Comparison of ENCODE assay signal across 12 mouse cellular contexts in genomic region chr3:104667451-104667850, GRCm38 (mm10). TPM values are rescaled to one million over a fixed set of nuclear protein-coding genes. Genes with fewer than 3 reads are reported as not detected.
A peak's percentile ranks its signal among the peaks of the same experiment; 100 is the strongest.
DNase-seq lines count a peak whose midpoint lies in the region; ATAC-seq lines count a peak whose summit lies in the region.
"Had no signal": no experiment of that assay in that cellular context is flagged by ENCODE, and none has a peak within 500 bp of the region (broad histone marks: within the 10 kb centered on the region; RNA-seq: fewer than 3 reads in every experiment).

No protein-coding gene starts in this region.

- no peak overlapping the region for H3K4me2 ChIP-seq in forebrain, embryonic 16.5 days (ENCODE audit: low read length)
- H3K4me2 ChIP-seq in heart, embryonic 16.5 days (ENCODE audit: low read depth, low read length), result no peak overlapping the region
- H3K4me2 ChIP-seq in hindbrain, embryonic 14.5 days (replicated peaks), result no peak overlapping the region
- H3K4me2 ChIP-seq: limb, embryonic 13.5 days had no signal

- no peak overlapping the region for H3K9ac ChIP-seq in forebrain, embryonic 16.5 days (replicated peaks; ENCODE audit: low read depth, low read length)
- H3K9ac ChIP-seq in heart, embryonic 16.5 days (ENCODE audit: low read length), result no peak overlapping the region
- H3K9ac ChIP-seq in hindbrain, embryonic 14.5 days, result no peak overlapping the region
- H3K9ac ChIP-seq: limb, embryonic 13.5 days had no signal

- H3K27me3 ChIP-seq in forebrain, embryonic 16.5 days (replicated peaks; ENCODE audit: control insufficient read depth, insufficient read depth, low read length), result no peaks in the 10 kb centered on the region
- no peaks in the 10 kb centered on the region for H3K27me3 ChIP-seq in heart, embryonic 16.5 days (ENCODE audit: control insufficient read depth, insufficient read depth, low read length)
- no peaks in the 10 kb centered on the region for H3K27me3 ChIP-seq in hindbrain, embryonic 14.5 days (ENCODE audit: control insufficient read depth, insufficient read depth, low read length)
- H3K27me3 ChIP-seq: limb, embryonic 13.5 days had no signal

- DNase-seq in layer of hippocampus, adult 11-12 months (ENCODE audit: low spot score), result peak; percentile 31
- no peak for DNase-seq in layer of hippocampus, adult 8-10 months (ENCODE audit: low spot score in 2 of 2)
- DNase-seq in MN1 (ENCODE audit: low spot score), result peak; percentile 60
- no peak for DNase-seq in hindbrain, embryonic 14.5 days (ENCODE audit: low spot score)
- DNase-seq in testis, postnatal 10 days (ENCODE audit: low spot score), result no peak
- DNase-seq in embryo, embryonic 10.5 days (ENCODE audit: low spot score), result no peak
- DNase-seq: cerebellum, adult 2 months; kidney, postnatal 36 days; thymus, postnatal 4 days had no signal

- no peak overlapping the region for H3K4me3 ChIP-seq in forebrain, embryonic 16.5 days (replicated peaks; ENCODE audit: low read length)
- no peak overlapping the region for H3K4me3 ChIP-seq in heart, embryonic 16.5 days (ENCODE audit: low read length)
- H3K4me3 ChIP-seq in hindbrain, embryonic 14.5 days (replicated peaks; ENCODE audit: low read length), result no peak overlapping the region
- H3K4me3 ChIP-seq: limb, embryonic 13.5 days had no signal

- peaks cover 19% of the 10 kb centered on the region for H3K4me1 ChIP-seq in forebrain, embryonic 16.5 days (replicated peaks; ENCODE audit: control insufficient read depth, insufficient read depth, low read length)
- H3K4me1 ChIP-seq in heart, embryonic 16.5 days (ENCODE audit: control insufficient read depth, insufficient read depth, low read length), result peaks cover 31% of the 10 kb centered on the region
- H3K4me1 ChIP-seq in hindbrain, embryonic 14.5 days (replicated peaks; ENCODE audit: control insufficient read depth, insufficient read depth, low read length), result peaks cover 7% of the 10 kb centered on the region; the same call in 1 of the 2 replicates

- 70% methylated on average over 10 of the region's 10 CpGs for WGBS in forebrain, embryonic 16.5 days
- 32% methylated on average over 10 of the region's 10 CpGs for WGBS in heart, embryonic 16.5 days
- 73% methylated on average over 10 of the region's 10 CpGs for WGBS in hindbrain, embryonic 14.5 days

- H3K9me3 ChIP-seq in forebrain, embryonic 16.5 days (ENCODE audit: control insufficient read depth, low read length), result no peaks in the 10 kb centered on the region
- no peaks in the 10 kb centered on the region for H3K9me3 ChIP-seq in heart, embryonic 16.5 days (replicated peaks; ENCODE audit: control insufficient read depth, low read length)
- no peaks in the 10 kb centered on the region for H3K9me3 ChIP-seq in hindbrain, embryonic 14.5 days (ENCODE audit: control insufficient read depth, low read length)
- H3K9me3 ChIP-seq: limb, embryonic 13.5 days had no signal

- no peaks in the 10 kb centered on the region for H3K36me3 ChIP-seq in forebrain, embryonic 16.5 days (ENCODE audit: control insufficient read depth, insufficient read depth)
- no peaks in the 10 kb centered on the region for H3K36me3 ChIP-seq in heart, embryonic 16.5 days (ENCODE audit: control insufficient read depth, insufficient read depth)
- H3K36me3 ChIP-seq in hindbrain, embryonic 14.5 days (replicated peaks; ENCODE audit: control insufficient read depth, insufficient read depth), result no peaks in the 10 kb centered on the region
- H3K36me3 ChIP-seq: limb, embryonic 13.5 days had no signal

- peak; percentile 26; the same call in 1 of the 2 replicates for ATAC-seq in forebrain, embryonic 16.5 days
- ATAC-seq in heart, embryonic 16.5 days (replicated peaks; ENCODE audit: extremely low read depth, insufficient read depth, low FRiP score), result 0 out of 2 replicates have a peak, but pooled peaks have one; percentile 24
- ATAC-seq in hindbrain, embryonic 14.5 days (ENCODE audit: low FRiP score), result no peak

- peak overlapping the region; percentile 77 for H3K27ac ChIP-seq in forebrain, embryonic 16.5 days (ENCODE audit: low read length)
- no peak overlapping the region for H3K27ac ChIP-seq in heart, embryonic 16.5 days (ENCODE audit: low read length)
- H3K27ac ChIP-seq in hindbrain, embryonic 14.5 days, result no peak overlapping the region
- H3K27ac ChIP-seq: limb, embryonic 13.5 days had no signal

RNA-seq across cellular contexts. Expression of gene Slc16a1, which starts 29.0 kb away (rescaled TPM):
- total RNA-seq in layer of hippocampus, adult 8-10 months (2022), result 10 to 100 TPM; 26.6 to 32.9 (median 29.3) TPM
- 17.8 and 22.6 TPM in 2 replicates for polyA plus RNA-seq in forebrain, embryonic 16.5 days (2015; fragmentation: Nextera tagmentation; extraction: Ambion mirVana)
- 79.9 and 84.1 TPM in 2 replicates for polyA plus RNA-seq in heart, embryonic 16.5 days (2015; fragmentation: Nextera tagmentation; extraction: Ambion mirVana)
- 10.0 and 12.3 TPM in 2 replicates for polyA plus RNA-seq in hindbrain, embryonic 14.5 days (2014; fragmentation: Nextera tagmentation; extraction: Ambion mirVana)

Comparison
In these comparisons a context has a peak if more than half of its experiments do, and no peak if none do; other contexts are left out.
1. DNase-seq: peak in layer of hippocampus, adult 11-12 months (single experiment) and MN1 (single experiment); none in layer of hippocampus, adult 8-10 months (0 of 2), hindbrain, embryonic 14.5 days (single experiment), testis, postnatal 10 days (single experiment) and embryo, embryonic 10.5 days (single experiment).